Mouse (Mus musculus): Measurements from ENCODE around the gene Ppp1r3f. TPM values are rescaled to one million over a fixed set of nuclear protein-coding genes. Genes with fewer than 3 reads are reported as not detected.

The Ppp1r3f gene
- polyA plus RNA-seq (2012; rRNA removed) = 4.0 and 6.8 TPM in 2 replicates

DNA sequence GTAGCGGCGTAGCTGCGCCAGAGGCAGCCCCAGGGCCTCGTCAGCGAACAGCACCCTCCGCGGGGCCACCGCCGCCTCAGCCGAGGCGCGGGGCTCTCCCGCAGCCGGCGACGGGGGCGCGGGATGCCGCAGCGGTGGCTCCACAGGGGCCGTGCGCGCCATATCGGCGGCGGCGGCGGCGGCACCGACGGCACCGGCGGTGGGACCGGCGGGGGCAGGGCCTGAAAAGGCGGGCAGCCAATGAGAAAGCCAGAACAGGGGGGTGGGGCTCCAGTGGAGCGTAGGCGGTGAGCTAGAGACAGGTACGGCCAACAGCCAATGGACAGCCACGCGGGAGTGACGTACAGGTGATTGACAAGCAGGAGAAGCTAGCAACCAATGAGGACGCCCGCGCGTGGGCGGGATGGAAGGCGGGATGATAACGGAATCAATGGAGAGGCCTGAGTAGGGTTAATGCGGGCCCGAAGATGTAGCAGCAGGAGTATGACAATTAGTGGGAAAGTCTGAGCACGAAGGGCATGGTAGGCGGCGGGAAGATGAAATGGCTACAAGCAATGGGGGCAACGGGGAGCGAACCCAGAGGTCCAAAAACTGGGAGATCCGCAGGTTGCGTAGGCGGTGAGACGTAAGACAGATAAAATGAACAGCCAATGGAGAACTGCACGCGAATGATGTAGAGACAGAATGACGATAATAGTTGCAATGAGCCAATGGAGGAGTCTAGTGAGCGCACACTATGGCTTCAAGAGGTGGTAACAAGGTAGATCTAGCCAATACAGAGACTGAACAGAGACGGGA, at the start of gene Ppp1r3f:
Ppp1r3f (minus strand) TSS at position 197 of the 798 bp plus-strand sequence.
- WGBS = 42% methylated on average over 65 of the region's 65 CpGs
- Histone ChIP-seq H3K36me3 (ENCODE audit: control insufficient read depth, insufficient read depth, low read length) (no peaks in the 10 kb centered on the region), H3K27me3 (ENCODE audit: control insufficient read depth, insufficient read depth, low read length) (no peaks in the 10 kb centered on the region), H3K4me3 (ENCODE audit: extremely low read depth, insufficient read depth, insufficient read length) (peak within 1 kb of the TSS; percentile 77), H3K27ac (ENCODE audit: insufficient read depth, low read length) (peak within 1 kb of the TSS; percentile 91), H3K4me1 (ENCODE audit: control insufficient read depth, insufficient read depth, insufficient read length) (peaks cover 15% of the 10 kb centered on the region)
- DNase-seq (ENCODE audit: low read depth in 1 of 2, low spot score in 2 of 2) = peak; percentile 91 to 92
- no peak for TF ChIP-seq CTCF (IDR thresholded peaks at IDR 0.05; ENCODE audit: extremely low read depth, insufficient read depth, insufficient read length, insufficient replicate concordance)
- TF ChIP-seq POLR2A (IDR thresholded peaks at IDR 0.05; ENCODE audit: low read depth, low read length) = 0 out of 2 replicates have a peak, but pooled peaks have one; percentile 2

- Histone ChIP-seq H3K36me3 (ENCODE audit: control insufficient read depth, insufficient read depth, low read length) (no peaks in the 10 kb centered on the region), H3K4me3 (ENCODE audit: extremely low read depth, insufficient read depth, insufficient read length) (no peak overlapping the region), H3K27me3 (ENCODE audit: control insufficient read depth, insufficient read depth, low read length) (no peaks in the 10 kb centered on the region), H3K4me1 (ENCODE audit: control insufficient read depth, insufficient read depth, insufficient read length) (no peaks in the 10 kb centered on the region; the same call in 1 of the 2 replicates), H3K27ac (ENCODE audit: insufficient read depth, low read length) (no peak overlapping the region)
- 60% methylated on average over 12 of the region's 12 CpGs for WGBS
- TF ChIP-seq CTCF (IDR thresholded peaks at IDR 0.05; ENCODE audit: extremely low read depth, insufficient read depth, insufficient read length, insufficient replicate concordance) (no peak), POLR2A (IDR thresholded peaks at IDR 0.05; ENCODE audit: low read depth, low read length) (no peak)
- DNase-seq (ENCODE audit: low read depth in 1 of 2, low spot score in 2 of 2) = peak in 1 of 2 experiments; percentile 30
These were observed 43.9 kb upstream of the Ppp1r3f start for GRCm38 (mm10) chrX:7617889-7618551.

- H3K27me3 ChIP-seq (ENCODE audit: control insufficient read depth, insufficient read depth, low read length) = no peaks in the 10 kb centered on the region
- no peaks in the 10 kb centered on the region for H3K36me3 ChIP-seq (ENCODE audit: control insufficient read depth, insufficient read depth, low read length)
- no peak for DNase-seq (ENCODE audit: low read depth in 1 of 2, low spot score in 2 of 2)
- TF ChIP-seq POLR2A (IDR thresholded peaks at IDR 0.05; ENCODE audit: low read depth, low read length) (no peak), CTCF (IDR thresholded peaks at IDR 0.05; ENCODE audit: extremely low read depth, insufficient read depth, insufficient read length, insufficient replicate concordance) (no peak)
- H3K4me3 ChIP-seq (ENCODE audit: extremely low read depth, insufficient read depth, insufficient read length) = no peak overlapping the region
- no peak overlapping the region for H3K27ac ChIP-seq (ENCODE audit: insufficient read depth, low read length)
- H3K4me1 ChIP-seq (ENCODE audit: control insufficient read depth, insufficient read depth, insufficient read length) = no peaks in the 10 kb centered on the region
- 32% methylated on average over 26 of the region's 26 CpGs for WGBS
These were observed 36.6 kb upstream of the Ppp1r3f start for GRCm38 (mm10) chrX:7610536-7611258.

- WGBS = 30% methylated on average over 21 of the region's 21 CpGs
- H3K36me3 ChIP-seq (ENCODE audit: control insufficient read depth, insufficient read depth, low read length) = no peaks in the 10 kb centered on the region
- no peak overlapping the region for H3K27ac ChIP-seq (ENCODE audit: insufficient read depth, low read length)
- DNase-seq (ENCODE audit: low read depth in 1 of 2, low spot score in 2 of 2) = no peak
- H3K27me3 ChIP-seq (ENCODE audit: control insufficient read depth, insufficient read depth, low read length) = no peaks in the 10 kb centered on the region
- no peaks in the 10 kb centered on the region for H3K4me1 ChIP-seq (ENCODE audit: control insufficient read depth, insufficient read depth, insufficient read length)
- TF ChIP-seq CTCF (IDR thresholded peaks at IDR 0.05; ENCODE audit: extremely low read depth, insufficient read depth, insufficient read length, insufficient replicate concordance) (no peak), POLR2A (IDR thresholded peaks at IDR 0.05; ENCODE audit: low read depth, low read length) (no peak)
- no peak overlapping the region for H3K4me3 ChIP-seq (ENCODE audit: extremely low read depth, insufficient read depth, insufficient read length)
These were observed 36.0 kb upstream of the Ppp1r3f start for GRCm38 (mm10) chrX:7610035-7610434.

DNA sequence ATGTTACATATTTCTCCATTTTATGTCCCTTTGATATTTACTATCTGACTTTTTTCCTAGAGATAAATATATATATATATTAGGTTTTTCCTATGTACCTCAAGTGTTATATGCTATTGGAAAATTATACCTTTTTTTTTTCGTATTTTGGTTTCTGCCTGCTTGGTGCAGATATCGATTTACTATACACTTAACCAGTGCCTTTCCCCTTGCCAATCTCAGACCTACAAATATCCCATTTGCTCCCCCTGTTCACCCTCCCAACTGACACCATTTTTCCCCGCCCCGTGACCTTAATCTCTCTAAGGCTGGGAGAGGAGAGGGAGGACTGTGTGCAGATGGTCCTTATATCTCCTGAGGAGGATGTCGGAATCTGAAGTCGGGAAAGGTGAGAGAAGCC, 32.7 kb upstream of the Ppp1r3f start, which contains the start of gene Cacna1f:
Cacna1f (plus strand) TSS at position 301 of the 400 bp plus-strand sequence.
- Histone ChIP-seq H3K4me3 (ENCODE audit: extremely low read depth, insufficient read depth, insufficient read length) (no peak within 1 kb of the TSS), H3K27ac (ENCODE audit: insufficient read depth, low read length) (no peak within 1 kb of the TSS), H3K4me1 (ENCODE audit: control insufficient read depth, insufficient read depth, insufficient read length) (no peaks in the 10 kb centered on the region; the same call in 1 of the 2 replicates), H3K27me3 (ENCODE audit: control insufficient read depth, insufficient read depth, low read length) (no peaks in the 10 kb centered on the region), H3K36me3 (ENCODE audit: control insufficient read depth, insufficient read depth, low read length) (no peaks in the 10 kb centered on the region)
- no peak for TF ChIP-seq CTCF (IDR thresholded peaks at IDR 0.05; ENCODE audit: extremely low read depth, insufficient read depth, insufficient read length, insufficient replicate concordance)
- no peak for TF ChIP-seq POLR2A (IDR thresholded peaks at IDR 0.05; ENCODE audit: low read depth, low read length)
- DNase-seq (ENCODE audit: low read depth in 1 of 2, low spot score in 2 of 2) = no peak
- WGBS = 80% methylated on average over 6 of the region's 6 CpGs

- TF ChIP-seq CTCF (IDR thresholded peaks at IDR 0.05; ENCODE audit: extremely low read depth, insufficient read depth, insufficient read length, insufficient replicate concordance) = no peak
- no peak for TF ChIP-seq POLR2A (IDR thresholded peaks at IDR 0.05; ENCODE audit: low read depth, low read length)
- Histone ChIP-seq H3K4me1 (ENCODE audit: control insufficient read depth, insufficient read depth, insufficient read length) (no peaks in the 10 kb centered on the region; the same call in 1 of the 2 replicates), H3K4me3 (ENCODE audit: extremely low read depth, insufficient read depth, insufficient read length) (no peak overlapping the region), H3K36me3 (ENCODE audit: control insufficient read depth, insufficient read depth, low read length) (no peaks in the 10 kb centered on the region), H3K27me3 (ENCODE audit: control insufficient read depth, insufficient read depth, low read length) (no peaks in the 10 kb centered on the region), H3K27ac (ENCODE audit: insufficient read depth, low read length) (no peak overlapping the region)
- DNase-seq (ENCODE audit: low read depth in 1 of 2, low spot score in 2 of 2) = no peak
- WGBS = 26% methylated on average over 8 of the region's 8 CpGs
These were observed 31.5 kb upstream of the Ppp1r3f start for GRCm38 (mm10) chrX:7605575-7605941.
